Mouse (Mus musculus): ENCODE measurements at regions not wholly inside any gene's neighbourhood (a gene's known extent, or its start where the extent isn't known, plus 50 kb on each side); places are given as distances from the start of the nearest gene placed in this dataset.
"Not testable (repeated sequence)": the region's sequence is repeated elsewhere in the genome, so short reads cannot be mapped to it uniquely, and the experiment has no call there.

GRCm38 (mm10) chr6:112564119-112564518, 74.4 kb upstream of the Oxtr start:
- peak; percentile 66 to 77 for DNase-seq

DNA sequence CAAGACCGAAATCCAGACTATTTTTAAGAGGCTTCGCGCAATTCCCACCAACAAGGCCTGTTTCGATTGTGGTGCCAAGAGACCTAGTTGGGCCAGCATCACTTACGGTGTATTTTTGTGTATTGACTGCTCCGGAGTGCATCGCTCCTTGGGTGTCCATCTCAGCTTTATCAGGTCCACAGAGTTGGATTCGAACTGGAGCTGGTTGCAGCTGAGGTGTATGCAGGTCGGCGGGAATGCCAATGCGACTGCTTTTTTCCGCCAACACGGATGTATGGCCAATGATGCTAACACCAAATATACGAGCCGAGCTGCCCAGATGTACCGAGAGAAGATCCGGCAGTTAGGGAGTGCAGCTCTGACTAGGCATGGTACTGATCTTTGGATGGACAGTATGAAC, 73.9 kb upstream of the Oxtr start:
- DNase-seq = not testable (repeated sequence)

DNA sequence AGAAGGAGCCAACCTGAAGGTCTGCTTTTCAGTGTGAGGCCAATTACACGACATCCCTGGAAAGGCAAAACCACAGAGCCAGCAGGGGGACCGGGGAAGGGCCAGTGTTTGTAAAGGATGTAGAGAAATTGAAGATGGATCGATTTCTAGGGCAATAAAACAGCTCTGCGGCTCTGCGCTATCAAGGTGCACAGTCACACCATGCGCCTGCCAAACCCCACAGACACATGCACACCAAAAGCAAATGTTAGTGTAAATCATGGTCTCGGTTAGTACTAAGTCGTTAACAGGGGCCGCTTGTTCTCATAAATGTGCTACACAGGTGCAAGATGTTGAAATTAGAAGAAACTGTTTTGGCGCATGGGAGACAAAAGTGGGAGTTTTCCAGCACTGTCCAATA, 72.3 kb upstream of the Oxtr start:
- DNase-seq = no peak

DNA sequence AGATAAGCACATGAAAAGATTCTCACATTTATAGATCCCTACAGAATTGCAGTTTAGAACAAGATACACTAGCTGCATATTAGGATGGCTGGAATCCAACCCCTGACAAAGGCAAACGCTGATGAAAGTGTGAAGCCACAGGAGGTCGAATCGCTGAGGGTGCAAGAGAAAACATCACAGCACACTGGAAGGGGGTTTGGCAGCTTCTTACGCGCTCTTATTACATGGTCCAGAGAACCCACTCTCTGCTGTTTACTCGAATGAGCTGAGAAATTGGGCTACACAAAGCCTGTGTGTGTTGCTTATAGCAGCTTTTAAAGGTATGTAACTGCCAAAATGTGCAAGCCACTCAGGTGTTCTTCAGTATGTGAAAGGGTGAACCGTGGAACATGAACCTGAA, 71.8 kb upstream of the Oxtr start:
- no peak for DNase-seq

GRCm38 (mm10) chr6:112559549-112559948, 69.8 kb upstream of the Oxtr start:
- no peak for DNase-seq

- DNase-seq = no peak
Observed at GRCm38 (mm10) chr6:112557516-112557915, 67.8 kb upstream of the Oxtr start.

GRCm38 (mm10) chr6:112556401-112557165, 66.8 kb upstream of the Oxtr start:
- DNase-seq = no peak

DNA sequence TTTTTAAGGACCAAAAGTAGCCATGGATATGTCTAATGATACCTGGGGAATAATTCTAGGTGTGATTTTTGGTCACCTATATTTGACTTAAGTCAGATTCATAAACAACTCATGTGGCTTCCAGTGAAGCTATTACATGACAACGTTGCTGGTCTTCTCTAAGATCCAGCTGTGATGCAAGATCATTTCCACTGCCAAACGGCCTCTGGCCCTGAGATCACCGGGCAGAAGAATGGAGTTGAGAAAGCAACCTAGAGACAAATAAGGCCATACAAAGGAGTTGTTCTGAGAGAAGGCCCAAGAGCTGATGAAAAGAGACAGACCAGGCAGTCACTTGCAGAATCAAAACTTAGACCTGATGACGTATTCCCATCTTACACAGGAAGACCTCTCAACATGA, 64.3 kb upstream of the Oxtr start:
- DNase-seq = no peak

- DNase-seq = no peak
Observed at GRCm38 (mm10) chr6:112553231-112553920, 63.6 kb upstream of the Oxtr start.

DNA sequence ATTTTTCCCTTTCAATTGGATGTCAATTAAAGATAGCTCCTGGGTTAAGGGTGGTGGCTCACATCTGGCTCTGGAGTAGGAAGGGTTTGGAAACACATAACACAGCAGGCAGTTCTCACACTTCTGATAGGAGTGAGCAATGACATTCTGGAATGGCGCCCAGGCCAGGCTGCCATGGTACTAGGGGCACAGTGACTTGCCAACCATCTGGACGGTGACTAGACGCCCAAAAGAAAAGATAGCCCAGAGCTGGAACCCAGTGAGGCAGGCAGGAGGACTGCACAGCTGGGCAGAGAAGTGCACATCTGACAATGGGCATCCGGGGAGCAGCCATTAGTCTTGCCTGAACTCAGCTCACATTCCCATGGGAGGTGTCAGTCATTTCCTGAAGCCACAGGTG, 62.8 kb upstream of the Oxtr start:
- DNase-seq = no peak

DNA sequence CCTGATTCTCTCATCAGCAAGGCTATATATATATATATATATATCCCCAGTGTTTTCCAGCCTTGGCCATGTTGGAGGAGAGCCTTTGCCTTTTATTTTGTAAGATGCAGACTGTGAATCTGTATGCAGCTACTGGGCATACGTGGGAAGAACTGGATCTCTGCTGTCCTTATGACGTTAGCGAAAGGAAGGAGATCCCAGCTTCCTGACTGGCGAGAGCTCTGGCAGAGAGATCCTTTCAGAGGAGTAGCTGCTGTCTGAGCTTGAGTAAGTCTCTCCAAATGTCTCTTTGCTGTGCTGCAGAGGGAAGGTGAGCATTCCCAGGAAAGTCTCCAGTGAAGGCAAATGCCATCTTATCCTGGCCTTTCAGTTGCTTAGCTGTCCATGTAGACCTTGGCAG, 61.6 kb upstream of the Oxtr start:
- no peak for DNase-seq

DNA sequence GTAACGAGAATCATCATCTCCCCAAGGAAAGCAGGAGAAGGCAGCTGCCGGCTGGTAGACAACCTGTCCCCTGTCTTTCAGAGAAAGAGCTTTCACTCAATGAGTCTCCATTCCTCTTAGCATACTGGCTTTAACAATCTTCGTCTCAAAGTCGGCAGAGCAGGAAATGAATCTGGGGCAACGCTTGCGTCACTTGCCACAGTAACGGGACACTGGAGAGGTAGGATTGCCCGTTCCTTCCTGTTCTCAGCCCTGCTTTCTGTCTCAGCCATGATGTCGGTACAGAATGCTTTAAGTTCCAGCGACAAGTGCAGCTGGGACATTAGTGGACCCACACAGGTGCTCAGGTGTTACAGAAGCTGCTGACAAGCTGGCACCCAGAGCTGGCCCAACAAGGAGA, 57.5 kb upstream of the Oxtr start:
- DNase-seq = no peak

DNA sequence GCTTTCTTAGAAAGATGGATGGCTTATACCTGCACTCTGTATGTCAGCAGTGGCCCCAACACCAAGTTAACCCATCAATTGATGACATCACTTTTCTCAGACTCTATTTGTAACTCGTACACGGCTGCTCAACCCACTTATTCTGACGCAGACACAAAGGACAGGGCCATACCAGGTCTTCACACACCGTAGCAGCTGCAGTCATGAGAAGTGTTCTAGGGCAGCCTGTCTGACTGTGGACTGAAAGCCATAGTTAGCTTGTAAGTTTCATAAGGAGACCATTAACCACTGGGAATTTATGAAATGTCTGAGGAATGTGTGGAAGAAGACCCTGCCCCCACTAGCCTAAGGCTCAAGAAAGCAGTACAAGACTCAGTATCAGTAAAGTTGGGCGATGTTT, 56.3 kb upstream of the Oxtr start:
- no peak for DNase-seq

DNA sequence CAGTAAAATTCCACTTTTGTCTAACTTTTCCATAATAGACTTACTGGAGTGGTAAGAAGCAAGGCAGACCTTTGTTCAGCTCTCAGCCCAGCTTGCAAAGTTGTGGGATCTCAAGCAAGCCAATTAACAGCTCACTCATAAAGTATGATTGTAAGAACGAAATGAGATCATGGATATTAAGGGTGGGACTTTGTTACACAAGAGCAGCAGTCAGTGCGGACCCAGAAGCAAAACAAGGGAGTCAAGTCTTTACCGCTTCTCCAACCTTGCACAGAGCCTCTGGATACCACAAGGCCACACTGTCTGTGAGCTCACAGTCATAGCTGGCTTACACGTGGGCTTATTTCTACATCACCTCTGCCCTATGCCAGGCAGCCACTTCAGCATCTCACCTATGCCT, 54.6 kb upstream of the Oxtr start:
- DNase-seq = no peak

DNA sequence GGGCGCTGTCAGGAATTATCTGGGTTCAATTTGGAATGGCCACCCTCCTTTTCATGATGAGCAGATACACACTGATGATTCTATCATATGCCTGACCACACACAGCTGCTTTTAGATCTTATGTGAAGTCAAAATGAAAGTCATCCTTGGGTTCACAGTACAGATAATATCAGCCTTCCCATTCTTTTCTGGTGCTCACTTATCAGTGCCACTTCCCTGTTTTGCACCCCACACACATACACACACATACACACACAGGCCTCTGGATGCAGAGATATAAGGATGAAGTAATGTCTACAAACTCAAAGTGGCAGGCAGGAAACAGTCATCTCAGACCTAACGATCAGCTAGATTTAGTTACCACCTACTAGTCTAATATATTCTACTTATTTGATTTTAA, 52.9 kb upstream of the Oxtr start:
- DNase-seq = no peak

Measured in cerebellum, adult 18-20 months (tissue).